Mouse (Mus musculus) intestine, embryonic 14.5 days (tissue): ENCODE data around the gene Fbp1. TPM values are rescaled to one million over a fixed set of nuclear protein-coding genes. Genes with fewer than 3 reads are reported as not detected.
A peak's percentile ranks its signal among the peaks of the same experiment; 100 is the strongest.
"Not testable (repeated sequence)": the region's sequence is repeated elsewhere in the genome, so short reads cannot be mapped to it uniquely, and the experiment has no call there.

Source experiments
- ATAC-seq: fragments of 200-750 bp; cut with Nextera tagmentation; replicated peaks from 2 replicates; pipeline ENCODE4 v1.8.0; 2017; ENCODE audit warnings: low read depth, moderate number of reproducible peaks, moderate TSS enrichment, moderate library complexity; ENCODE audit not compliant: low FRiP score, low TSS enrichment
- DNase-seq: peaks from one replicate; pipeline ENCODE4 v3.0.0-alpha.2; 2018; ENCODE audit warnings: low spot score
- H3K27ac ChIP-seq: fragments of 300-500 bp; sonication (generic); 2 replicates; pipeline ENCODE4 v1.5.1; 2014; ENCODE audit warnings: low read depth, mild to moderate bottlenecking, control low read depth
- H3K27me3 ChIP-seq: fragments of 300-500 bp; sonication (generic); replicated peaks from 2 replicates; pipeline ENCODE4 v1.6.1; 2014; ENCODE audit warnings: low read length, control low read depth; ENCODE audit not compliant: control insufficient read depth, insufficient read depth
- H3K36me3 ChIP-seq: fragments of 300-500 bp; sonication (generic); 2 replicates; pipeline ENCODE4 v1.6.1; 2014; ENCODE audit warnings: low read length, control low read depth; ENCODE audit not compliant: control insufficient read depth, insufficient read depth
- H3K4me1 ChIP-seq: fragments of 300-500 bp; sonication (generic); replicated peaks from 2 replicates; pipeline ENCODE4 v1.6.1; 2014; ENCODE audit warnings: low read length, control low read depth, mixed read lengths; ENCODE audit not compliant: control insufficient read depth, insufficient read depth
- H3K4me2 ChIP-seq: fragments of 300-500 bp; sonication (generic); 2 replicates; pipeline ENCODE4 v1.6.1; 2014; ENCODE audit warnings: low read length
- H3K4me3 ChIP-seq: fragments of 300-500 bp; sonication (generic); 2 replicates; pipeline ENCODE4 v1.5.1; 2014; ENCODE audit warnings: low read depth, low read length, control low read depth, mixed read lengths
- H3K9ac ChIP-seq: fragments of 300-500 bp; sonication (generic); 2 replicates; pipeline ENCODE4 v1.6.1; 2014; ENCODE audit warnings: mild to moderate bottlenecking, low read length
- H3K9me3 ChIP-seq: fragments of 300-500 bp; sonication (generic); 2 replicates; pipeline ENCODE4 v1.6.1; 2016; ENCODE audit warnings: low read length, control low read depth; ENCODE audit not compliant: control insufficient read depth
- WGBS: fragments of 180-500 bp; shearing (Covaris S2); extraction: QIAGEN DNeasy Blood & Tissue Kit; methylation state at CpG from one replicate; pipeline ENCODE4 v1.1.7; 2014; 5-methylcytosine and 5-hydroxymethylcytosine counted together
- polyA plus RNA-seq: library from polyadenylated mRNA; unstranded; fragments of >200 nt; fragmentation: Nextera tagmentation; extraction: Ambion mirVana; gene quantifications from 2 replicates; pipeline ENCODE4 v1.2.1, GENCODE M21; 2014

Gene Fbp1
- polyA plus RNA-seq: 0.47 and 0.51 TPM in 2 replicates

GRCm38 (mm10) chr13:62887712-62888441 lies at the start of gene Fbp1:
Gene Fbp1 (minus strand): TSS chr13:62888282.
- Histone ChIP-seq H3K36me3 (no peaks in the 10 kb centered on the region), H3K4me1 (no peaks in the 10 kb centered on the region), H3K27ac (no peak within 1 kb of the TSS), H3K9me3 (no peaks in the 10 kb centered on the region), H3K9ac (no peak within 1 kb of the TSS), H3K27me3 (peaks cover 33% of the 10 kb centered on the region), H3K4me2 (peak within 1 kb of the TSS; percentile 48), H3K4me3 (peak within 1 kb of the TSS; percentile 24)
- ATAC-seq: peak; percentile 66
- DNase-seq: no peak
- 4% methylated on average over 29 of the region's 29 CpGs for WGBS

- Histone ChIP-seq H3K4me1 (no peaks in the 10 kb centered on the region), H3K4me2 (no peak overlapping the region), H3K27ac (no peak overlapping the region), H3K4me3 (no peak overlapping the region), H3K9me3 (no peaks in the 10 kb centered on the region), H3K36me3 (no peaks in the 10 kb centered on the region), H3K27me3 (no peaks in the 10 kb centered on the region), H3K9ac (no peak overlapping the region)
- WGBS: 84% methylated on average over 4 of the region's 4 CpGs
- ATAC-seq (no peak), DNase-seq (no peak)
Measured at GRCm38 (mm10) chr13:62932452-62932851, 44.4 kb upstream of the Fbp1 start.

GRCm38 (mm10) chr13:62929766-62930389 lies 41.8 kb upstream of the Fbp1 start:
- ATAC-seq (no peak), DNase-seq (no peak)
- no peak overlapping the region for H3K4me3 ChIP-seq
- no peaks in the 10 kb centered on the region for H3K36me3 ChIP-seq
- no peak overlapping the region for H3K9ac ChIP-seq
- WGBS: 60% methylated on average over 9 of the region's 9 CpGs
- no peaks in the 10 kb centered on the region for H3K27me3 ChIP-seq
- no peaks in the 10 kb centered on the region for H3K4me1 ChIP-seq
- no peak overlapping the region for H3K4me2 ChIP-seq
- H3K9me3 ChIP-seq: no peaks in the 10 kb centered on the region
- no peak overlapping the region for H3K27ac ChIP-seq

- H3K4me2 ChIP-seq, H3K9me3 ChIP-seq, ATAC-seq, H3K27me3 ChIP-seq, DNase-seq, H3K9ac ChIP-seq, H3K27ac ChIP-seq, H3K36me3 ChIP-seq, H3K4me1 ChIP-seq, H3K4me3 ChIP-seq: not testable (repeated sequence)
- WGBS: 94% methylated on average over 3 of the region's 3 CpGs
Measured at GRCm38 (mm10) chr13:62929144-62929543, 41.1 kb upstream of the Fbp1 start.

GRCm38 (mm10) chr13:62927470-62927869 lies 39.4 kb upstream of the Fbp1 start:
- H3K4me1 ChIP-seq: no peaks in the 10 kb centered on the region; the same call in 1 of the 2 replicates
- 85% methylated on average over 1 of the region's 1 CpGs for WGBS
- ATAC-seq: no peak

GRCm38 (mm10) chr13:62926479-62926878 lies 38.4 kb upstream of the Fbp1 start:
- Histone ChIP-seq H3K27me3 (no peaks in the 10 kb centered on the region), H3K4me1 (no peaks in the 10 kb centered on the region; the same call in 1 of the 2 replicates), H3K9me3 (no peaks in the 10 kb centered on the region), H3K9ac (no peak overlapping the region), H3K4me3 (no peak overlapping the region), H3K27ac (no peak overlapping the region), H3K4me2 (no peak overlapping the region), H3K36me3 (no peaks in the 10 kb centered on the region)
- ATAC-seq (peak; percentile 53; the same call in 1 of the 2 replicates), DNase-seq (peak; percentile 71)
- WGBS: 58% methylated on average over 1 of the region's 1 CpGs

More at GRCm38 (mm10) chr13:62927470-62927869, 39.4 kb upstream of the Fbp1 start:
- no peak overlapping the region for H3K4me3 ChIP-seq
- no peaks in the 10 kb centered on the region for H3K9me3 ChIP-seq
- no peaks in the 10 kb centered on the region for H3K27me3 ChIP-seq
- DNase-seq: no peak
- H3K36me3 ChIP-seq: no peaks in the 10 kb centered on the region
- no peak overlapping the region for H3K27ac ChIP-seq
- no peak overlapping the region for H3K4me2 ChIP-seq
- no peak overlapping the region for H3K9ac ChIP-seq

GRCm38 (mm10) chr13:62923182-62923581 lies 35.1 kb upstream of the Fbp1 start:
- WGBS: 61% methylated on average over 8 of the region's 8 CpGs
- no peak overlapping the region for H3K4me2 ChIP-seq
- peaks cover 5% of the 10 kb centered on the region; the same call in 1 of the 2 replicates for H3K4me1 ChIP-seq
- H3K4me3 ChIP-seq: no peak overlapping the region
- peak overlapping the region; percentile 64 for H3K27ac ChIP-seq
- no peaks in the 10 kb centered on the region for H3K36me3 ChIP-seq
- ATAC-seq (no peak), DNase-seq (no peak)
- no peak overlapping the region for H3K9ac ChIP-seq
- H3K9me3 ChIP-seq: no peaks in the 10 kb centered on the region
- H3K27me3 ChIP-seq: no peaks in the 10 kb centered on the region

GRCm38 (mm10) chr13:62922645-62923044 lies 34.6 kb upstream of the Fbp1 start:
- no peak overlapping the region for H3K4me2 ChIP-seq
- H3K27ac ChIP-seq: peak overlapping the region; percentile 64; the same call in 1 of the 2 replicates
- peaks cover 5% of the 10 kb centered on the region; the same call in 1 of the 2 replicates for H3K4me1 ChIP-seq
- DNase-seq: no peak
- no peaks in the 10 kb centered on the region for H3K36me3 ChIP-seq
- no peaks in the 10 kb centered on the region for H3K27me3 ChIP-seq
- no peak overlapping the region for H3K4me3 ChIP-seq
- no peak overlapping the region for H3K9ac ChIP-seq
- H3K9me3 ChIP-seq: no peaks in the 10 kb centered on the region
- WGBS: 82% methylated on average over 3 of the region's 3 CpGs
- ATAC-seq: no peak
